Mouse (Mus musculus): ENCODE data around the gene Ddit4l. TPM values are rescaled to one million over a fixed set of nuclear protein-coding genes. Genes with fewer than 3 reads are reported as not detected.
A peak's percentile ranks its signal among the peaks of the same experiment; 100 is the strongest.
"Not testable (repeated sequence)": the region's sequence is repeated elsewhere in the genome, so short reads cannot be mapped to it uniquely, and the experiment has no call there.

The Ddit4l gene
- total RNA-seq (2015) (not detected in 2 replicates), total RNA-seq (2017) (not detected in 2 replicates)

DNA sequence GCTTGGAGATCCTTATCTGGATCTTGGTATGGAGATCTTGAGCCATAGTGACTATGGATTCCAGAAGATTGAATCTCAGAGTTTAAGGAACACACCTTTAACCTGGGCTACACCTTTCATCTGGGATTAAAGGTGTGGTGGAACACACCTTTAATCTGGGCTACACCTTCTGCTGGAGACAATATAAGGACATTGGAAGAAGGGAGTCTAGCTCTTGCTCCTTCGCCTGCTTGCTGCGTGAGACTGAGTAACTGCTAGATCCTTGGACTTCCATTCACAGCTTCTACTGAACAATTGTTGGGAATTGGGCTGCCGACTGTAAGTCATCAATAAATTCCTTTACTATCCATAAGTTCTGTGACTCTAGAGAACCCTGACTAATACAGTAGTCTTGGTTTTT, at the start of gene Ddit4l:
Gene Ddit4l (plus strand): TSS at position 301 of the 400 bp plus-strand sequence.
- not testable (repeated sequence) for ATAC-seq (ENCODE audit: poor library complexity, severe bottlenecking)

- no peak for ATAC-seq (ENCODE audit: poor library complexity, severe bottlenecking)
These were observed 45.3 kb upstream of the Ddit4l start for GRCm38 (mm10) chr3:137576146-137576545.

DNA sequence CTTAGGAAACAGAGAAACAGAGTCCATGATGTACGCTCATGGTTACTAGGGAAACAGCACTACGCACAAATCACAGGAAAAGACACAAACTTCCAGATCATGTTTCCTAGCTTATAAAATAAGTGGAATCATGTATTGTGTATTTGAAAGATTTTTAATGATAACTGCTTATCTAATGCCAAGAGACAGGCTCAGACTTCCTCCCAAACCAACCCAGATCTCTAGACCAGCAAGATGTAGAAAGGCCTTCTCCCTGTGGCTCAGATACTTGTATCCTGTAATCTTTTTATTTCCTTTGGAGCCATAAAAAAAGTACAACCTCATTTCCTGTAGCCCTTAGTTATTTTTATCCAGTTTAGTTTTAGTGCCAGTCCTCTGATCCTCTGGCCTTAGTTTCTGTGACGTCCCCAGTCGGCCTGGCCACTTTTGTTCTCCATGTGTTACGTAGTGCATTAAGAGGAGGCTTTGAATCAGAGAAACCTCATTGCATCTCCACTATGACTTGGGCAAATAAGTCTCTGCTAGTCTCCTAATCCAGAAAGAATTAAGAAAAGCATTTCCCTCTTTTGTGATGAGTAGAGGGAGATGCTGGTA, 34.9 kb upstream of the Ddit4l start:
- no peak for ATAC-seq (ENCODE audit: poor library complexity, severe bottlenecking)

DNA sequence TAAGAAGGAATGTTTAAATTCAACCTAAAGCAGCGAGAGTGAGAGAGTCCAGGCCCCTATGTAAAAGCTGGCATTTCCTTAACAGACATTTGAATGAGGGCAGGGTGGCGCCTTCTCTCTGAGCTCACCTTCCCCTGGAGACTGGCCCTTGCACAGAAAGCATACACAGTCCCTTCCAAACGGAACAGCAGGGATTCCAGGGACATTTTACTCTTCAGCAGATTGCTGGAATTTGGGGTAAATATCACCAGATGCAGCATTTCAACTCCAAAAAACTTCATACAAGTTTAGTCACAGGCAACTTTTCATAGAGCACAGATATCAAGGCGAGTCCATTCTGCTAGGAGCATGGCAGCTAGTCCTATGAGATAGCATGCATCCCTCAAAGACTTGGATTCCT, 31.6 kb upstream of the Ddit4l start:
- no peak for ATAC-seq (ENCODE audit: poor library complexity, severe bottlenecking)

DNA sequence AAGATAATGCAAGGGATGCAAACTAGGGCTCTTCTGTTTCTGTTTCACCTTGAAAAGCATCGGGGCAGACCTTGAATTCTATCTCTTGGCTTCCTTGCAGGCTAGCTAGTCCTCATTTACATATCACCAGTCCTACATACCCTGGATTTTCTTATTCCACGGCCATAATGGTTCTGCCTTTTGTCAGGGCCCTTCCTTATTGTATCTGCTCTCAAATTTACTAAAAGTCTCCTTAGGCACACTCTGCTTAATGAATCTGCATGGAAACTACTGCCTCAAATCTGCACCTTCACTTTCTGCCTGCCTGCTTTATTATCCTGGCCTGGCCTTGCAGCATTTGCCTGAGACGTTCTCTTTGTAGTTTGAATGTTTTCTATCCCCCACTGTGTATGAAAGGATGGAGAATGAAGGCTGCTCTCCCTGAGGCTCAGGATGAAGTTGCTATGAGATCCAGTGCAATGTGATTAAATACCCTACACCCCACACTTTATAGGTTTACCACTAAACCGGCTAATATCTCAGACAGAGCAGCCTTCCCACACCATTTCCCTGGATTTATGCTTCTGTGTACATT, 27.0 kb upstream of the Ddit4l start:
- no peak for ATAC-seq (ENCODE audit: poor library complexity, severe bottlenecking)

DNA sequence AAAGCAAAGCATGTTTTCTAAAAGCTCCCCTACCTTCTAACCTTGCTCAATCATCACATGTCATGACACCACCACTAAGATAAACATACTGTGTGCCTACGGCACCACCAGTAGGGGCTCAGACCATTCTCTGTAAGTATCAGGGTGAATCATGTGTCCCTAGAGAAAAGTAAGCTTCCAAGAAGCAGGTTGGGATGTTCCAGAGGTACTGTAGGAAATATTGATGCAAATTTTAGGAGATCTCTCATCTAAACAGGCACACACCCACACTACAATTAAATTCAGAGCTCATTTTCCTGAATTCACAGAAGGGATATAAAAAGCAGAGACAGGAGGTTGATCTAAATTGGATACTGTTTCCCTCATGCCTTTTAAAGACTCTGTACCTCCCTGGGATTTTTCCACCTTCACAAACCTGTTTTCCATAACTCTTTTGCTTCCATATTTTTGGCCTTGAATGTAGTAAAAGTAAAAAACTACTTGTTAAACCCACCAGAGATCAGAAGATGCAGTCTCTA, 12.4 kb upstream of the Ddit4l start:
- ATAC-seq (ENCODE audit: poor library complexity, severe bottlenecking): no peak

DNA sequence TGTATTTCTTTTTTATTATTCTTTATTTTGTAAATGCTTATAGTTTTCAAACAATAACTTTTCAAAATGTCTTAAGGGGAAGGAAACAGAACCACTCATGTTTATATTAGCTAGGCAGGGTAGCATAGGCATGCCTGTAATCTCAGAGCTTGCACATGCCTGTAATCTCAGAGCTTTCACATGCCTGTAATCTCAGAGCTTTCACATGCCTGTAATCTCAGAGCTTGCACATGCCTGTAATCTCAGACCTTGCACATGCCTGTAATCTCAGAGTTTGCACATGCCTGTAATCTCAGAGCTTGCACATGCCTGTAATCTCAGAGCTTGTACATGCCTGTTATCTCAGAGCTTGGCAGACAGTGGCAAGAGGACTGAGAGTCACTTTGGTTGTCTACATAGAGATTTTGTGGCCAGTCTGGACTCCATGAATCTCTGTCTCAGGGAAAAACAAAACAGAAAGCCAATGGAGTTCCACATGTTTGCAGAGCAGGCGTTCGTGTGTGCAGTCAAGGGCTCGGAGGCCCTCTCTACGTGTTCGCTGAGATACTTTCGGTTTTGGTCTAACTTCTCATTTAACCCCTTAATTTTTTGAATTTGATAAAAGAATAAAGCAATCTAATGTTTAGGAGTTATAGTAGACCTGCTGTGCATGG, 10.8 kb upstream of the Ddit4l start:
- ATAC-seq (ENCODE audit: poor library complexity, severe bottlenecking): peak; percentile 82

- ATAC-seq (ENCODE audit: poor library complexity, severe bottlenecking): peak; percentile 61
These were observed 10.1 kb upstream of the Ddit4l start for GRCm38 (mm10) chr3:137611110-137611857.

GRCm38 (mm10) chr3:137611981-137612380, 9.4 kb upstream of the Ddit4l start:
- ATAC-seq (ENCODE audit: poor library complexity, severe bottlenecking): no peak

- ATAC-seq (ENCODE audit: poor library complexity, severe bottlenecking): no peak
These were observed 872 bp upstream of the Ddit4l start for GRCm38 (mm10) chr3:137620540-137620939.

- no peak for ATAC-seq (ENCODE audit: poor library complexity, severe bottlenecking)
These were observed 679 bp downstream of the Ddit4l start for GRCm38 (mm10) chr3:137622091-137622490.

- ATAC-seq (ENCODE audit: poor library complexity, severe bottlenecking): no peak
These were observed 1.6 kb downstream of the Ddit4l start for GRCm38 (mm10) chr3:137622895-137623580.

- ATAC-seq (ENCODE audit: poor library complexity, severe bottlenecking): peak; percentile 74
These were observed 2.4 kb downstream of the Ddit4l start for GRCm38 (mm10) chr3:137623581-137624362.

- no peak for ATAC-seq (ENCODE audit: poor library complexity, severe bottlenecking)
These were observed 3.6 kb downstream of the Ddit4l start for GRCm38 (mm10) chr3:137625054-137625453.

GRCm38 (mm10) chr3:137633726-137634125, 12.3 kb downstream of the Ddit4l start:
- ATAC-seq (ENCODE audit: poor library complexity, severe bottlenecking): no peak

DNA sequence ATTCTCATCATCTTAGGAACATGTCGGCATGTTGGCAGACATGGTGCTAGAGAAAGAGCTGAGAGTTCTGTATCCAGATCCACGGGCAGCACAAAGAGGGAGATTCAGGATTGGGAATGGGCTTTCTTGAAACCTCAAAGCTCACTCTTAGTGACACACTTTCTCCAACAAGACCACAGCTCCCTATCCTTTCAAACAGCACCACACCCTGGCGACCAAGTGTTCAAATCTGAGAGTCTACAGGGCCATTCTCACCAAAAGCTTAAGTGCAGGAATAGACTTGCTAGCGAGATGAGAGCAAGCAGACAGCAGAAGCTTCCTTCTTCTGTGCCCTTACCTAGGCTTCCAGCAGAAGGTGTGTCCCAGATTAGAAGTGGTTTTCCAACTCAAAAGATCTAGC, 15.2 kb downstream of the Ddit4l start:
- ATAC-seq (ENCODE audit: poor library complexity, severe bottlenecking): no peak

DNA sequence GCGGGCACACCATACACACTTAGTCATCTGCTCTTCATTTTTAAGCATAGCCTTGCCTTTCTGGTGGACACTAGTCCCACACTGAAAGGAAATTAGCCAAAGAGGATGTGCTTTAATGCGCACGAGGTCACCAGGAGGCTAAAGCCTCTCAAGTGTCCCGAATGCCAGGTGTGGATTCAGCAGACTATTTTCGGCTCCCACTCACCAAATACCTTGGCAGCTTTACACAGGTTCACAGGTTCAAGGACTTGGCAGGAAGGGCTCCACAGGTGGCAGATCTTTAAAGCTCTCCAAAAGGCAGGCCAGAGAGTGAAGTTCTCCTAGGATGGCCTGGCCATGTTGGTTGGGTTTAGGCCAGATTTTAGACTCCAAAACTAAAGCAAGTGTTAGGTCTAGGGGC, 19.8 kb downstream of the Ddit4l start:
- ATAC-seq (ENCODE audit: poor library complexity, severe bottlenecking): no peak

GRCm38 (mm10) chr3:137642137-137642536, 20.7 kb downstream of the Ddit4l start:
- no peak for ATAC-seq (ENCODE audit: poor library complexity, severe bottlenecking)

- no peak for ATAC-seq (ENCODE audit: poor library complexity, severe bottlenecking)
These were observed 21.2 kb downstream of the Ddit4l start for GRCm38 (mm10) chr3:137642568-137642967.

- ATAC-seq (ENCODE audit: poor library complexity, severe bottlenecking): no peak
These were observed 22.7 kb downstream of the Ddit4l start for GRCm38 (mm10) chr3:137644081-137644480.

All from megakaryocyte, adult 5-6 weeks (primary cell).